Mouse (Mus musculus): Measurements from ENCODE around the gene Tnk2. TPM values are rescaled to one million over a fixed set of nuclear protein-coding genes. Genes with fewer than 3 reads are reported as not detected.

Gene Tnk2
- total RNA-seq, 4 experiments from 2014 or later, result 18.6 to 22.6 (median 21.4) TPM

GRCm38 (mm10) chr16:32710426-32711070, 66.9 kb downstream of the Tnk2 start:
- no peak for DNase-seq (ENCODE audit: low spot score)

DNA sequence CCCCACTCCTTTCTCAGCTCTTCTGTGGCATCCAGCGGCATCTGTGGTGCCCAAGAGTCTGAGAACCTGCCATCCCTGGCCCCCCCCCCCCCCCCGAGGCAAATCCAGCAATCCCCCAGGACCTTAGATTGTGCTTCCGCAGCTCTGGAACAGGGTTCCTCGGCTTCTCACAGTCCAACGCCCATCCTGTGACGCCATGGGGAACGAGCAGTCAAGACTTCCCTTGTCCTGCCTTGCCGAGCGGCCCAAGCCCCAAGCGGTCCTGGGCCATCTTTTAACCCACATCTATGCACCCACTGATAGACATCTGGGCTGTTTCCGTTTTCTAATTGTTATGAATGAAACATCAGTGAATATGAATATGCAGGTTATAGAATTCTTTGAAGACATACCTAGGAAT, 68.5 kb downstream of the Tnk2 start:
- no peak for DNase-seq (ENCODE audit: low spot score)

- no peak for DNase-seq (ENCODE audit: low spot score)
These were observed 69.9 kb downstream of the Tnk2 start for GRCm38 (mm10) chr16:32713556-32713955.

- DNase-seq (ENCODE audit: low spot score), result no peak
These were observed 71.7 kb downstream of the Tnk2 start for GRCm38 (mm10) chr16:32715364-32715763.

DNA sequence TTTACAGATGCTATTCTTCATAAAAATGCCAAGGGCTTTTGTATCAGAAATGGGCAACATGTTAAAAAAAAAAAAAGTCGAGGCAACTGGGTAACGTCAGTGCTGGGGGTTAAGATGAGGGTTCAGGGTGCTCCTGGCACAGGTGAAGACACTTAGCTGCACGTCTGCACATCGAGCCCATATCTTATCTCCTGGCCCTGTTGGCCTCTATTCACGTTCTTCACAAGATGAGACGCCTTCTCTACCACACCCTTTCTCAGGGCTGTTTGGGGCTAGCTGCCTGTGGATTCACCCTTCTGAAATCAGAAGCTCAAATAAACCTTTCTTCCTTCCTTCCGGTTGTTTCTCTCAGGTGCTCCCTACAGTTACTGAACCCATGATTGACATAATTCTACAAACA, 79.5 kb downstream of the Tnk2 start:
- DNase-seq (ENCODE audit: low spot score), result no peak

DNA sequence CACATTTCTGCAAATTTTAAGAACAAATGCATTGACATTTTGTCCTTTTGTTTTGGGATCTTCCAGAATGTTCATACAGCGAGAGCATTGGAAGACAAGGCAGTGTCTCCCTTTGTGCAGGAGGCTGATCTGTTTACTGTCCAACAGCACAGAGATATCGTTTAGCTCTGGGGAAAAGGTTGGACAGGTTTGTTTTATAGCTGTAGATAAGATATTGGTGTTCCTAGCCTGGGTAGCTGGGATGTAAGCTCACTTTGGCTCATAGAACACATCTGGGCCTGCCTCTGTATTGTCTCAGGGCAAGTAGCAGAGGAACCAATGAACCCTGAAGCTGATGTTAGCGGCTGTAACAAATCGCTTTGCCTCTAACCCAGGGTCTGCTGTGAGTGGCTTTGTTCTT, 80.1 kb downstream of the Tnk2 start:
- DNase-seq (ENCODE audit: low spot score), result no peak

GRCm38 (mm10) chr16:32724259-32724658, 80.6 kb downstream of the Tnk2 start:
- no peak for DNase-seq (ENCODE audit: low spot score)

DNA sequence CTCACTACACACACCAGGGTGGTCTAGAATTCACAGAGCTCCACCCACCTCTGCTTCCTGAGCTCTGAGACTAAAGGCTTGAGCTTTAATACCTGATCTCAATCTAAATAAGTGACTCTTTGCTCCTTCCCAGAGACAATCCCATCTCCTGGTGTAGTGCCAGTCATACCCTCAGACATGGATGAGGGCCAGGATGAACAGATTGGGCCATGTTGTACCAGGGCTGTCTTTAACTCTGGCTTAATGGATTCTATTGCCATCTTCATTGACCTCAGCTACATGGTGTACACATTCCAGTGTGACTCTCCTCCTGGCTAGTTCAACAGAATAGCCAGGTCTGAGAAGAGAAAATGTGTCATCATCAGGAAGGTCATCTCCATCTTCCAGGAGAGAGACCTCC, 82.8 kb downstream of the Tnk2 start:
- DNase-seq (ENCODE audit: low spot score), result no peak

DNA sequence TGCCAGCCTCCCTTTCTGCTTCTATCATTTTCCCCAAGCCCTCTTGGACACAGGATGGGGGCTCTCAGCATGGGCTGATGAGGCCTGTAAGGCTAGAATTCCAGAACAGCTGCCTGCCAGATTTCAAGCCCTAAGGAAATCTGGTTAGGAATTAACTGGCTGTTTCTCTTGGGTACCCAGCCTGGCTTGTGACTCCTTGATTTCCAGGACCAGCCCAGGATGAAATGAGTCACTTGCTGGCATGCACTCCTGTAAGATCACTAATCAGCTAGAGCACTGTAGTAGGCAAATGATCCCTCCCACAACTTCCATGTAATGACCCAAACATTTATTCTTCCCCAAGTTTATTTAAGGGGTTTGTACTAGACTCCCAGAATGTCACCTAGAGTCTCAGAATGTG, 84.6 kb downstream of the Tnk2 start:
- no peak for DNase-seq (ENCODE audit: low spot score)

GRCm38 (mm10) chr16:32728730-32729129, 85.1 kb downstream of the Tnk2 start:
- DNase-seq (ENCODE audit: low spot score), result no peak

Other genes starting within 250 kb of the Tnk2 start
- gene Tm4sf19, start 243.4 kb upstream of the Tnk2 start, total RNA-seq (2022), result not detected
- 10 to 100 TPM in 1 of 4 experiments, 1 to 10 TPM in 3; 6.2 to 10.5 (median 8.3) TPM for gene Tctex1d2, start 224.2 kb upstream of the Tnk2 start, total RNA-seq (2022)
- gene Pcyt1a, start 213.0 kb upstream of the Tnk2 start, total RNA-seq (2022), result 100 to 1,000 TPM; 118 to 125 (median 123) TPM
- gene Slc51a, start 156.0 kb upstream of the Tnk2 start, total RNA-seq (2022), result under 1 TPM; 0.19 to 0.40 (median 0.25) TPM
- gene Zdhhc19, start 147.6 kb upstream of the Tnk2 start, total RNA-seq (2022), result not detected
- 10 to 100 TPM; 21.4 to 53.5 (median 38.0) TPM for gene Tfrc, start 35.0 kb upstream of the Tnk2 start, total RNA-seq (2022)
- under 1 TPM; 0.29 to 0.50 (median 0.35) TPM for gene Muc4, start 92.0 kb downstream of the Tnk2 start, total RNA-seq (2022)
- under 1 TPM; 0.33 to 0.79 (median 0.47) TPM for gene Muc20, start 153.6 kb downstream of the Tnk2 start, total RNA-seq (2022)
- not detected for gene Smbd1, start 166.6 kb downstream of the Tnk2 start, total RNA-seq (2022)
- gene Fyttd1, start 233.6 kb downstream of the Tnk2 start, total RNA-seq (2022), result 100 to 1,000 TPM in 3 of 4 experiments, 10 to 100 TPM in 1; 94.2 to 123 (median 109) TPM
- 10 to 100 TPM; 30.7 to 37.0 (median 34.2) TPM for gene Rubcn, start 233.9 kb downstream of the Tnk2 start, total RNA-seq (2022)

Data from heart, adult 8-10 months (tissue).